Mouse (Mus musculus): Measurements from ENCODE around the gene Gins2. TPM values are rescaled to one million over a fixed set of nuclear protein-coding genes. Genes with fewer than 3 reads are reported as not detected.
A peak's percentile ranks its signal among the peaks of the same experiment; 100 is the strongest.

Gene Gins2
- total and polyA plus RNA-seq, 2 experiments from 2014 or later, result 5.3 to 9.6 TPM

- H3K27me3 ChIP-seq (ENCODE audit: insufficient read depth, low read length), result no peaks in the 10 kb centered on the region
- no peak overlapping the region for H3K4me2 ChIP-seq (ENCODE audit: low read depth)
- peaks cover 55% of the 10 kb centered on the region for H3K4me1 ChIP-seq (ENCODE audit: insufficient read depth)
Measured at GRCm38 (mm10) chr8:120554466-120555039, 34.6 kb downstream of the Gins2 start.

GRCm38 (mm10) chr8:120553441-120554123, 35.5 kb downstream of the Gins2 start:
- Histone ChIP-seq H3K36me3 (ENCODE audit: insufficient read depth) (no peaks in the 10 kb centered on the region), H3K9me3 (ENCODE audit: low read length) (no peaks in the 10 kb centered on the region), H3K4me2 (ENCODE audit: low read depth) (no peak overlapping the region), H3K9ac (no peak overlapping the region), H3K4me1 (ENCODE audit: insufficient read depth) (peaks cover 61% of the 10 kb centered on the region), H3K4me3 (ENCODE audit: low read depth, low read length) (no peak overlapping the region), H3K27ac (ENCODE audit: low read depth, low read length) (no peak overlapping the region), H3K27me3 (ENCODE audit: insufficient read depth, low read length) (no peaks in the 10 kb centered on the region)
- ATAC-seq (no peak), DNase-seq (no peak)
- peak; percentile 40 for TF ChIP-seq CTCF (IDR thresholded peaks at IDR 0.05; ENCODE audit: low read depth)
- 86% methylated on average over 24 of the region's 24 CpGs for WGBS

More at GRCm38 (mm10) chr8:120554466-120555039, 34.6 kb downstream of the Gins2 start:
- Histone ChIP-seq H3K36me3 (ENCODE audit: insufficient read depth) (no peaks in the 10 kb centered on the region), H3K9ac (no peak overlapping the region), H3K9me3 (ENCODE audit: low read length) (no peaks in the 10 kb centered on the region), H3K4me3 (ENCODE audit: low read depth, low read length) (no peak overlapping the region), H3K27ac (ENCODE audit: low read depth, low read length) (no peak overlapping the region)
- 90% methylated on average over 18 of the region's 18 CpGs for WGBS
- TF ChIP-seq CTCF (IDR thresholded peaks at IDR 0.05; ENCODE audit: low read depth), result no peak
- ATAC-seq, result no peak
- DNase-seq, result no peak

- WGBS, result 88% methylated on average over 11 of the region's 11 CpGs
- ATAC-seq, result no peak
Measured at GRCm38 (mm10) chr8:120552509-120552908, 36.6 kb downstream of the Gins2 start.

GRCm38 (mm10) chr8:120551677-120551980, 37.5 kb downstream of the Gins2 start:
- Histone ChIP-seq H3K27me3 (ENCODE audit: insufficient read depth, low read length) (no peaks in the 10 kb centered on the region), H3K9ac (no peak overlapping the region), H3K4me2 (ENCODE audit: low read depth) (peak overlapping the region; percentile 43; the same call in 1 of the 2 replicates), H3K9me3 (ENCODE audit: low read length) (no peaks in the 10 kb centered on the region), H3K4me3 (ENCODE audit: low read depth, low read length) (no peak overlapping the region), H3K4me1 (ENCODE audit: insufficient read depth) (peaks cover 54% of the 10 kb centered on the region), H3K27ac (ENCODE audit: low read depth, low read length) (peak overlapping the region; percentile 78), H3K36me3 (ENCODE audit: insufficient read depth) (no peaks in the 10 kb centered on the region)
- no peak for TF ChIP-seq CTCF (IDR thresholded peaks at IDR 0.05; ENCODE audit: low read depth)
- WGBS, result 76% methylated on average over 3 of the region's 3 CpGs
- DNase-seq (no peak), ATAC-seq (no peak)

More at GRCm38 (mm10) chr8:120552509-120552908, 36.6 kb downstream of the Gins2 start:
- no peak overlapping the region for H3K4me3 ChIP-seq (ENCODE audit: low read depth, low read length)
- H3K27ac ChIP-seq (ENCODE audit: low read depth, low read length), result no peak overlapping the region
- DNase-seq, result no peak
- no peak overlapping the region for H3K9ac ChIP-seq
- H3K27me3 ChIP-seq (ENCODE audit: insufficient read depth, low read length), result no peaks in the 10 kb centered on the region
- peaks cover 62% of the 10 kb centered on the region for H3K4me1 ChIP-seq (ENCODE audit: insufficient read depth)
- H3K36me3 ChIP-seq (ENCODE audit: insufficient read depth), result no peaks in the 10 kb centered on the region
- no peaks in the 10 kb centered on the region for H3K9me3 ChIP-seq (ENCODE audit: low read length)
- TF ChIP-seq CTCF (IDR thresholded peaks at IDR 0.05; ENCODE audit: low read depth), result no peak
- H3K4me2 ChIP-seq (ENCODE audit: low read depth), result no peak overlapping the region

GRCm38 (mm10) chr8:120550937-120551676, 38.0 kb downstream of the Gins2 start:
- no peak overlapping the region for H3K4me3 ChIP-seq (ENCODE audit: low read depth, low read length)
- peaks cover 51% of the 10 kb centered on the region for H3K4me1 ChIP-seq (ENCODE audit: insufficient read depth)
- TF ChIP-seq CTCF (IDR thresholded peaks at IDR 0.05; ENCODE audit: low read depth), result no peak
- peak overlapping the region; percentile 78 for H3K27ac ChIP-seq (ENCODE audit: low read depth, low read length)
- DNase-seq (peak; percentile 75), ATAC-seq (peak; percentile 59)
- H3K9ac ChIP-seq, result 0 out of 2 replicates have a peak overlapping the region, but pooled peaks have one; percentile 15
- no peaks in the 10 kb centered on the region for H3K27me3 ChIP-seq (ENCODE audit: insufficient read depth, low read length)
- 45% methylated on average over 11 of the region's 11 CpGs for WGBS
- H3K4me2 ChIP-seq (ENCODE audit: low read depth), result peak overlapping the region; percentile 43
- H3K9me3 ChIP-seq (ENCODE audit: low read length), result no peaks in the 10 kb centered on the region
- no peaks in the 10 kb centered on the region for H3K36me3 ChIP-seq (ENCODE audit: insufficient read depth)

- peak overlapping the region; percentile 78 for H3K27ac ChIP-seq (ENCODE audit: low read depth, low read length)
- H3K9ac ChIP-seq, result 0 out of 2 replicates have a peak overlapping the region, but pooled peaks have one; percentile 18
- H3K27me3 ChIP-seq (ENCODE audit: insufficient read depth, low read length), result no peaks in the 10 kb centered on the region
- H3K9me3 ChIP-seq (ENCODE audit: low read length), result no peaks in the 10 kb centered on the region
- no peaks in the 10 kb centered on the region for H3K36me3 ChIP-seq (ENCODE audit: insufficient read depth)
- ATAC-seq, result no peak
- TF ChIP-seq CTCF (IDR thresholded peaks at IDR 0.05; ENCODE audit: low read depth), result no peak
- H3K4me2 ChIP-seq (ENCODE audit: low read depth), result peak overlapping the region; percentile 43
- H3K4me3 ChIP-seq (ENCODE audit: low read depth, low read length), result no peak overlapping the region
- 14% methylated on average over 12 of the region's 12 CpGs for WGBS
- no peak for DNase-seq
- H3K4me1 ChIP-seq (ENCODE audit: insufficient read depth), result peaks cover 47% of the 10 kb centered on the region
Measured at GRCm38 (mm10) chr8:120550430-120550829, 38.7 kb downstream of the Gins2 start.

GRCm38 (mm10) chr8:120549922-120550321, 39.2 kb downstream of the Gins2 start:
- Histone ChIP-seq H3K4me3 (ENCODE audit: low read depth, low read length) (no peak overlapping the region), H3K27me3 (ENCODE audit: insufficient read depth, low read length) (no peaks in the 10 kb centered on the region)
- DNase-seq, result no peak

More at GRCm38 (mm10) chr8:120549922-120550321, 39.2 kb downstream of the Gins2 start:
- peak overlapping the region; percentile 78 for H3K27ac ChIP-seq (ENCODE audit: low read depth, low read length)
- no peak for TF ChIP-seq CTCF (IDR thresholded peaks at IDR 0.05; ENCODE audit: low read depth)
- WGBS, result 13% methylated on average over 11 of the region's 11 CpGs
- H3K4me1 ChIP-seq (ENCODE audit: insufficient read depth), result peaks cover 47% of the 10 kb centered on the region
- ATAC-seq, result peak; percentile 28
- H3K36me3 ChIP-seq (ENCODE audit: insufficient read depth), result no peaks in the 10 kb centered on the region
- peak overlapping the region; percentile 43 for H3K4me2 ChIP-seq (ENCODE audit: low read depth)
- H3K9ac ChIP-seq, result no peak overlapping the region
- H3K9me3 ChIP-seq (ENCODE audit: low read length), result no peaks in the 10 kb centered on the region
